Mouse (Mus musculus) embryonic fibroblast, embryonic 13.5 days (primary cell): ENCODE measurements around the gene Cfap299.

ENCODE experiments used
- CTCF ChIP-seq: IDR thresholded peaks from 2 replicates; pipeline ENCODE4 v1.5.1; 2011; ENCODE audit warnings: mild to moderate bottlenecking, control low read depth, low read length, moderate library complexity, borderline replicate concordance; ENCODE audit not compliant: insufficient read depth
- POLR2A ChIP-seq: IDR thresholded peaks from 2 replicates; pipeline ENCODE4 v1.6.1; 2011; ENCODE audit warnings: low read depth, mild to moderate bottlenecking, control low read depth, low read length, moderate library complexity

- TF ChIP-seq CTCF (no peak), POLR2A (no peak)
Measured at GRCm38 (mm10) chr5:98807953-98808352, 478.8 kb downstream of the Cfap299 start.
